Mouse (Mus musculus): Measurements from ENCODE around the gene Nlrp4e.
"Not testable (repeated sequence)": the region's sequence is repeated elsewhere in the genome, so short reads cannot be mapped to it uniquely, and the experiment has no call there.

Nlrp4e gene
- long read RNA-seq, experiment 1, result 0 reads
- long read RNA-seq, experiment 2, result 0 reads

- intact Hi-C loops (cut with DNase I), result not testable (repeated sequence)
Measured at GRCm38 (mm10) chr7:23300892-23301291, at the start of gene Nlrp4e. Gene Nlrp4e, plus strand, starts transcription at chr7:23301192.

GRCm38 (mm10) chr7:23251582-23251981, 49.4 kb upstream of the Nlrp4e start, which contains the start of gene Vmn1r166:
Gene Vmn1r166, minus strand, starts transcription at chr7:23251682.
- intact Hi-C loops (cut with DNase I), result not testable (repeated sequence)

- intact Hi-C loops (cut with DNase I), result not testable (repeated sequence)
Measured at GRCm38 (mm10) chr7:23278800-23279199, 22.2 kb upstream of the Nlrp4e start, which contains the start of gene Gm6902. Gene Gm6902, minus strand, starts transcription at chr7:23278900.

- intact Hi-C loops (cut with DNase I), result not testable (repeated sequence)
Measured at GRCm38 (mm10) chr7:23358311-23358710, 57.3 kb downstream of the Nlrp4e start.

GRCm38 (mm10) chr7:23385589-23385988, 84.6 kb downstream of the Nlrp4e start, which contains the start of gene Nlrp5:
Gene Nlrp5, plus strand, starts transcription at chr7:23385889.
- intact Hi-C loops (cut with DNase I), result no loop called here

Small RNA genes lying within 50 kb of the gene (microRNA-seq; reads per million reads assigned to microRNA genes)
- gene Gm25196, result 0 reads per million in 2 experiments

Data from adrenal gland (tissue).